Mouse (Mus musculus): ENCODE data around the gene Olfr519. TPM values are rescaled to one million over a fixed set of nuclear protein-coding genes. Genes with fewer than 3 reads are reported as not detected.

Gene Olfr519
- polyA plus RNA-seq, 1 experiment from 2014 or later = not detected

DNA sequence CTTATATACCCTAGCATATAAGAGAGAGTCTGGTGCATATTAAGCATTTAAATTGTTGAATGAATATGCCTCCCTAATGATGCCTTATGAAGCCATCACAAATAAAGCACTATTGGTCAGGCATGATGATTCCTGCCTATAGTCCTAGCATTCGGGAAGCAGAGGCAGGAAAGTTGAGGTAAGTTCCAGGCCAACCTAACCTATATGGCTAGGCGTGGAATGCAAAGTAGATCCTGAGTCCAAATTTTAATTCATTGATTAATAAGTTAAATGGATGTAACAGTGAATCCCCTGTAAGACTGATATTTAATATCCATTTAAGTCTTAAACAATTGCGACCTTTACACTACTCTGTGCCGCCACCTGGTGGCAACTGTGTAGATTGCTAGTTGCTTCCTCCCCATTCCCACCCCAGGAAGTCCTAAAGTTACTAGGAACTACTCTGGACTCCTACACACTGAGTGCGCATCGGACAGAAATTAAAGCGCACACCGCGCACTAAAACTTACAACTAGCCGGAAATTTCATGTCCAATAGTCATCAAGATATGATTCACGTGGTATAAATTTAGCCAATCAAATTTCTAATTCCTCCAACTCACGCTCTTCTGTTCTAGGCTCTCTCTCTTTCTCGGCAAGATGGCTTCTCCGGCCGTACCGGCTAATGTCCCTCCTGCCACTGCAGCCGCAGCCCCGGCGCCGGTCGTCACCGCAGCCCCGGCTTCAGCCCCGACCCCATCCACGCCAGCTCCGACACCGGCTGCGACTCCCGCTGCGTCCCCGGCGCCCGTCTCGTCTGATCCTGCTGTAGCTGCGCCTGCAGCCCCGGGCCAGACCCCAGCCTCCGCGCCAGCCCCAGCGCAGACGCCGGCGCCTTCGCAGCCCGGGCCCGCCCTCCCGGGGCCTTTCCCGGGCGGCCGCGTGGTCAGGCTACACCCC, 39.8 kb upstream of the Olfr519 start, which contains the start of gene Eif3f:
Eif3f (plus strand) TSS at position 624 of the 938 bp plus-strand sequence.
- Histone ChIP-seq H3K9ac (ENCODE audit: low read depth, low read length) (peak within 1 kb of the TSS; percentile 97), H3K4me2 (ENCODE audit: low read length) (peak within 1 kb of the TSS; percentile 80), H3K4me1 (replicated peaks; ENCODE audit: insufficient read depth, low read length) (peaks cover 10% of the 10 kb centered on the region), H3K27me3 (ENCODE audit: insufficient read depth, low read length) (no peaks in the 10 kb centered on the region), H3K36me3 (ENCODE audit: insufficient read depth, low read length) (peaks cover 9% of the 10 kb centered on the region), H3K4me3 (replicated peaks; ENCODE audit: low read depth, low read length) (peak within 1 kb of the TSS; percentile 98), H3K27ac (peak within 1 kb of the TSS; percentile 88), H3K9me3 (replicated peaks; ENCODE audit: low read length) (no peaks in the 10 kb centered on the region)
- 2% methylated on average over 50 of the region's 50 CpGs for WGBS
- ATAC-seq (replicated peaks; ENCODE audit: low FRiP score, low read depth) = peak; percentile 99
- peak; percentile 99 for DNase-seq (ENCODE audit: low spot score)
- TF ChIP-seq CTCF (IDR thresholded peaks at IDR 0.05; ENCODE audit: low read depth) = peak; percentile 92

- no peak for ATAC-seq (replicated peaks; ENCODE audit: low FRiP score, low read depth)
- H3K4me3 ChIP-seq (replicated peaks; ENCODE audit: low read depth, low read length) = no peak within 1 kb of the TSS
- 72% methylated on average over 6 of the region's 6 CpGs for WGBS
- no peaks in the 10 kb centered on the region for H3K9me3 ChIP-seq (replicated peaks; ENCODE audit: low read length)
- no peaks in the 10 kb centered on the region for H3K27me3 ChIP-seq (ENCODE audit: insufficient read depth, low read length)
- TF ChIP-seq CTCF (IDR thresholded peaks at IDR 0.05; ENCODE audit: low read depth) = no peak
- no peak within 1 kb of the TSS for H3K4me2 ChIP-seq (ENCODE audit: low read length)
- no peaks in the 10 kb centered on the region for H3K4me1 ChIP-seq (replicated peaks; ENCODE audit: insufficient read depth, low read length)
- no peaks in the 10 kb centered on the region for H3K36me3 ChIP-seq (ENCODE audit: insufficient read depth, low read length)
- H3K27ac ChIP-seq = no peak within 1 kb of the TSS
- no peak within 1 kb of the TSS for H3K9ac ChIP-seq (ENCODE audit: low read depth, low read length)
- DNase-seq (ENCODE audit: low spot score) = no peak
These were observed 35.6 kb upstream of the Olfr519 start, which contains the start of gene Nlrp10 for GRCm38 (mm10) chr7:108929726-108930393. Nlrp10 (minus strand) TSS chr7:108930178.

GRCm38 (mm10) chr7:108928280-108929188, 34.3 kb upstream of the Olfr519 start:
- no peaks in the 10 kb centered on the region for H3K9me3 ChIP-seq (replicated peaks; ENCODE audit: low read length)
- TF ChIP-seq CTCF (IDR thresholded peaks at IDR 0.05; ENCODE audit: low read depth) = no peak
- H3K27ac ChIP-seq = no peak overlapping the region
- H3K4me2 ChIP-seq (ENCODE audit: low read length) = no peak overlapping the region
- no peaks in the 10 kb centered on the region for H3K36me3 ChIP-seq (ENCODE audit: insufficient read depth, low read length)
- 66% methylated on average over 11 of the region's 11 CpGs for WGBS
- DNase-seq (ENCODE audit: low spot score) = no peak
- H3K9ac ChIP-seq (ENCODE audit: low read depth, low read length) = no peak overlapping the region
- H3K4me3 ChIP-seq (replicated peaks; ENCODE audit: low read depth, low read length) = no peak overlapping the region
- H3K4me1 ChIP-seq (replicated peaks; ENCODE audit: insufficient read depth, low read length) = no peaks in the 10 kb centered on the region
- no peak for ATAC-seq (replicated peaks; ENCODE audit: low FRiP score, low read depth)
- no peaks in the 10 kb centered on the region for H3K27me3 ChIP-seq (ENCODE audit: insufficient read depth, low read length)

- H3K4me3 ChIP-seq (replicated peaks; ENCODE audit: low read depth, low read length) = no peak overlapping the region
- H3K27me3 ChIP-seq (ENCODE audit: insufficient read depth, low read length) = no peaks in the 10 kb centered on the region
- no peaks in the 10 kb centered on the region for H3K4me1 ChIP-seq (replicated peaks; ENCODE audit: insufficient read depth, low read length)
- H3K9me3 ChIP-seq (replicated peaks; ENCODE audit: low read length) = no peaks in the 10 kb centered on the region
- WGBS = 75% methylated on average over 4 of the region's 4 CpGs
- TF ChIP-seq CTCF (IDR thresholded peaks at IDR 0.05; ENCODE audit: low read depth) = no peak
- H3K36me3 ChIP-seq (ENCODE audit: insufficient read depth, low read length) = no peaks in the 10 kb centered on the region
- no peak overlapping the region for H3K9ac ChIP-seq (ENCODE audit: low read depth, low read length)
- H3K27ac ChIP-seq = no peak overlapping the region
- ATAC-seq (replicated peaks; ENCODE audit: low FRiP score, low read depth) (no peak), DNase-seq (ENCODE audit: low spot score) (no peak)
- no peak overlapping the region for H3K4me2 ChIP-seq (ENCODE audit: low read length)
These were observed 32.8 kb upstream of the Olfr519 start for GRCm38 (mm10) chr7:108927043-108927442.

- H3K9me3 ChIP-seq (replicated peaks; ENCODE audit: low read length) = no peaks in the 10 kb centered on the region
- H3K4me2 ChIP-seq (ENCODE audit: low read length) = no peak overlapping the region
- no peaks in the 10 kb centered on the region for H3K4me1 ChIP-seq (replicated peaks; ENCODE audit: insufficient read depth, low read length)
- H3K27me3 ChIP-seq (ENCODE audit: insufficient read depth, low read length) = no peaks in the 10 kb centered on the region
- ATAC-seq (replicated peaks; ENCODE audit: low FRiP score, low read depth) = no peak
- no peak overlapping the region for H3K9ac ChIP-seq (ENCODE audit: low read depth, low read length)
- H3K36me3 ChIP-seq (ENCODE audit: insufficient read depth, low read length) = no peaks in the 10 kb centered on the region
- 72% methylated on average over 2 of the region's 2 CpGs for WGBS
- DNase-seq (ENCODE audit: low spot score) = no peak
- no peak overlapping the region for H3K4me3 ChIP-seq (replicated peaks; ENCODE audit: low read depth, low read length)
- H3K27ac ChIP-seq = no peak overlapping the region
- no peak for TF ChIP-seq CTCF (IDR thresholded peaks at IDR 0.05; ENCODE audit: low read depth)
These were observed 9.7 kb upstream of the Olfr519 start for GRCm38 (mm10) chr7:108903969-108904368.
